Mouse (Mus musculus): ENCODE data around the gene Zbtb20. TPM values are rescaled to one million over a fixed set of nuclear protein-coding genes. Genes with fewer than 3 reads are reported as not detected.

Gene Zbtb20
- total RNA-seq, 2 experiments from 2014 or later = 78.8 to 85.4 TPM

- DNase-seq (ENCODE audit: low spot score in 2 of 2) = no peak
Observed at GRCm38 (mm10) chr16:43190390-43190789, 314.7 kb downstream of the Zbtb20 start.

GRCm38 (mm10) chr16:43191060-43191850 lies 315.6 kb downstream of the Zbtb20 start:
- no peak for DNase-seq (ENCODE audit: low spot score in 2 of 2)

DNA sequence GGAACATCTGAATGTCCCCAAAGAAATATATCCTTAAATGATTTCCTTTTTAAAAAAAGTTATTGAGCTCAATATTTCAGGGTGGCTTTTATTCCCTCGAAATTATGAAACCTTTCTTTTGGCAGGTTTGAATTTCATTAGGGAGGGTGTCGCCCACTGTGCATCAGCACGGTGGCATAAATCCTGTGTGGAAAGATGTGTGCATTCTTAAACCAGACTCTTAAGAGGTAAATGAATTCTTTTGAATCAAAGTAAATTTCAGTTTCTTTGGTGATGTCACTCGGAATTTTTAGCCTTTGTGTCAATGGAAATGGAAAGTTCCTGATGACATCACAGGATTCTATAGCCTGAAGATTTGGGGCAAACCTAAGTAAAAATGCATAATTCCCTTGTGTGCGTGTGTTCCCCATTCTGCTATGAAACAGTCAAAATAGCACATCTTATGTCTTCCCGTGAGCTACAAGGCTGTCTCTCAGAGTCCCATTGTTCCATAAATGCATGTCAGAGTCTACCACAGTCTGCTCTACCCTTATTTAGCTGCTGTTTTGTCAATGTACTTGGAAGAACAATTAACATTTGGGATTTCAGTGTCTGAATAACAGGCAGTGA lies 318.1 kb downstream of the Zbtb20 start:
- no peak for DNase-seq (ENCODE audit: low spot score in 2 of 2)

DNA sequence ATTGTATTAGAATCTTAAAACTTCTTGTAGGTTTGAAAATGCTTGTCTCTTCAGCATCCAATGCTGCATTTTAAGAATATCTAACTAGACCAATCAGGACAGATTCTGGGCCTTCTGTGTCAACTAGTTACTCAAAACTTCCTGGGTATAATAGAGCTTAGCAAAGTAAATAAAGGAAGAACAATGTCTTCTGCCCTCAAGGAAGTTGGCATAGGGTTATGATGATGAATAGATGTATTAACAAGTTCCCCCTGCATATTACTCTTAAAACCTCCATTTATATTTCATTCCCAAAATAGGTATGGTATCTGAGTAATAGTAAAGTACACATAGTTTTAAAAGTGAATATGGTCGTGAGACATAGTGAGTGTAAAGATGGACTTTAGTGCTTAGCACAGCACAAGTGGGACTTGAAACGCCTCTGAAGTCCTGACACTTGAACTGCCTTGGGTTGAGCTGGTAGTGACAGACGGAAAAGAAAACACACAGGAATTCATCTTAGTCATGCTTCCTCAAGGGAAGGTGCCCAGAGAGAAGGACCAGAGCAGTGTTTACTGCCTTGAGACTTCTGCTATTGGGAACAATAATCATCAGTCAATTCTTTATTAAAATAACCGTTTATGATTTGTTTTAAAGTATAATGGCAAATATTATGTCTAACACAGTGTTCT lies 341.8 kb downstream of the Zbtb20 start:
- no peak for DNase-seq (ENCODE audit: low spot score in 2 of 2)

- no peak for DNase-seq (ENCODE audit: low spot score in 2 of 2)
Observed at GRCm38 (mm10) chr16:43219367-43219766, 343.7 kb downstream of the Zbtb20 start.

GRCm38 (mm10) chr16:43221313-43221712 lies 345.6 kb downstream of the Zbtb20 start:
- DNase-seq (ENCODE audit: low spot score in 2 of 2) = no peak

- no peak for DNase-seq (ENCODE audit: low spot score in 2 of 2)
Observed at GRCm38 (mm10) chr16:43230253-43230652, 354.6 kb downstream of the Zbtb20 start.

DNA sequence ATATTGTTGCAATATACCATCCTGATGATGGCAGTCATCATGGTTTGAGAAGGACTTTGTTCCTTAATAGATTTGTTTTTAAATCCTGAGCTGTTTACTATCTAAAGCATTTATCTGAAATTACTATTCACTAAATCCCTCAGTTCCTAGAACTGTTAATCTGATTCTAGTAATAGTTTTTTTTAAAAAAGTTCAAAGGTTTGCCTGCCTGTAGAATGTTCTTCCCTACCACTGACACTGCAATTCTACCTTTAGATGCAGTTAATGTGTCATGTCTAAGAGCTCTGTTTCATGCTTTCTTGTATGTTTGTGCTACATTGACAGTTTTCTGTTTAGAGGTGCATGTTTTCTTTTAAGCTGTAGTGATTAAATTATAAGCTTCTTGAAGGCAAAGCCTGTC lies 358.6 kb downstream of the Zbtb20 start:
- no peak for DNase-seq (ENCODE audit: low spot score in 2 of 2)

DNA sequence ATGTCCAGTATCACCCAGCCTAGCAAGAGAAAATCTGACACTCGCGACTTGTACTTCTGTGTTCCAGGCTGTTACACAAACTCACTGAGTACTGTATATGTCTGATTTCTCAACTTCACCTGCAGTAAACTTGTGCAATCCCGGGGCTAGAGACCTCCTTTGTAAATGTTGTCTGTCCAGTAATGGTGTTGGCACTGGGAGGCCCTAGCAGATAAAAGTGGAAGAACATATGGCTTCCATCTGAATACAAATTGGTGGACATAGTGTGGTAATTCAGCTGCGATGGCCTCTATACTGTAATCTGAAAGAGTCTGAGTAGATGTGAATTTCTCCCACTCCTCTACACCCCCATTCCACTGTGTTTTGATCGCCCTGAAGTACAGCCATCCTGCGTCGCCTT lies 359.6 kb downstream of the Zbtb20 start:
- no peak for DNase-seq (ENCODE audit: low spot score in 2 of 2)

GRCm38 (mm10) chr16:43235721-43236159 lies 360.1 kb downstream of the Zbtb20 start:
- DNase-seq (ENCODE audit: low spot score in 2 of 2) = no peak

DNA sequence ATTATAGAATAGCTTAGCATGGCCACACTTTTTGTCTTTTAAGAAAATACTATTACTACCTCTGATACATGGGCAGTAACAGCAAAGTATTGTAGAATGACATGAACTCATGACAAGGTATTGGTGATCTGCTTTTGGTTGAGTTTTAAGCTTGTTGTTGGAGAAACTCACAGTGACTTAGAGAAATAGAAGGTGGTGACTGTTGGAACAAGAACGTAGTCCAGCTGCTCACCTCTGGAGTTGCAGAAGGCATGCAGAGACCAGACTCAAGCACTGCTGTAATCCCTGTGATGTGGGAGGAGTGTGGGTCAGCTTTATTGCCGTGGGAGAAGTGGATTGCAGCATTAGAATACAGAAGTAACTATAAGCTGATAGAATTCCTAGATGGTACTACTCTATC lies 361.9 kb downstream of the Zbtb20 start:
- DNase-seq (ENCODE audit: low spot score in 2 of 2) = no peak

DNA sequence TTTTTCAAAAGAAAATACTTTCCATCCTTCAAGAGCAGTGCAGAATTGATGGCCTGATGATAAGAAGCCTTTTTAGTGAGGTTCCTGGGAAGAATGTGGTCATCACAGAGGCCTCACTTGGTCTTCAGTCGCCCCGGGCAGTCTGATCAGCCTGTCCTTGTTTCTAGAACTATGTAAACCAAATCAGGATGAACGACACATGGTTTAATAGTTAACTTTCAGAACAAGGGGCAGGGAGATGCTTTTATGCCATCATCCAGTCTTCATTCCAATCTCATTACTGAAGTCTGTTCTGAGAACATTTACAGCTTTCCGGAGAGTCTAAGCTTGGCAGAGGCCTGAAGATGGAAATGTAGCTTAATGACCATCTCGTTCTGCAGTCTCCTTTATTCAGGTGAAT lies 371.3 kb downstream of the Zbtb20 start:
- no peak for DNase-seq (ENCODE audit: low spot score in 2 of 2)

GRCm38 (mm10) chr16:43253077-43253476 lies 377.4 kb downstream of the Zbtb20 start:
- no peak for DNase-seq (ENCODE audit: low spot score in 2 of 2)

DNA sequence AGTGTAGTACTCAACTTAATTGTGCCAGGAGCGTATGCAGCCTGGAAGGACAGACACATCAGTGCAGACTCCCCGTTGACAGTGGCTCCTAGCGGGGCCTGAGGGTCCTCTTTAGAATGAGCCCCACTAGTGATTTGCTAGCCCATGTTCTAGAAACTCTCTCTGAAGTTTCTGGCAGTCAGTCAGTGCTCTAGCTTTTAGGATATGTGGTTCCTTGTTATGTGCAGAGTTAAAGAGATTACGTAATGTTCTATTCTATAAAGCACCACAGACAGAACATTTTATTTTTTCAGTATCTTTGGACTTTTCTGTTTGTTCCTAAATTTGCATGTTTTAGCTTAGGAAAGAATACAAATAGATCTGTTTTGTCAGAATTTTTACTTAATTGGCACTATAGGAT lies 378.1 kb downstream of the Zbtb20 start:
- no peak for DNase-seq (ENCODE audit: low spot score in 2 of 2)

- no peak for DNase-seq (ENCODE audit: low spot score in 2 of 2)
Observed at GRCm38 (mm10) chr16:43256191-43256899, 380.7 kb downstream of the Zbtb20 start.

- no peak for DNase-seq (ENCODE audit: low spot score in 2 of 2)
Observed at GRCm38 (mm10) chr16:43256900-43257281, 381.2 kb downstream of the Zbtb20 start.

DNA sequence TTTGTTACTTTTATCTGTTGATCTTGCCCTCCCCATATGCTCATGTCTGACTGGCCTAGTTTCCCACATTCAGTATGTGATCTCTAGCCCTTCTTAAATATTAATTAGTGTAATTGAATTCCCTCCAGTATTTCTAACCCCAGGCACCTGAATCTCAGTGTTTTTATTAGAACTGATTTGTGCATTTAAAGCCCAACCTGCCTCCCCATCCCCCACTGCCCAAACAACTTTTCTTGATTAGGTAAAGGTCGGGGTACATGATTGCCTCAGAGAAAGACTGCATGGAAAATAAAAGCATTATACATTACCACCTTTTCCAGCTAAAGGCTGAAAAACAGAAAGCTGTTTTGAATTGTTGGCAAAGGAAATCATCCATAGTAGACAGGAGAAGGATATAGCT lies 383.8 kb downstream of the Zbtb20 start:
- no peak for DNase-seq (ENCODE audit: low spot score in 2 of 2)

GRCm38 (mm10) chr16:43260862-43261261 lies 385.2 kb downstream of the Zbtb20 start:
- DNase-seq (ENCODE audit: low spot score in 2 of 2) = no peak

- no peak for DNase-seq (ENCODE audit: low spot score in 2 of 2)
Observed at GRCm38 (mm10) chr16:43274057-43274595, 398.4 kb downstream of the Zbtb20 start.

DNA sequence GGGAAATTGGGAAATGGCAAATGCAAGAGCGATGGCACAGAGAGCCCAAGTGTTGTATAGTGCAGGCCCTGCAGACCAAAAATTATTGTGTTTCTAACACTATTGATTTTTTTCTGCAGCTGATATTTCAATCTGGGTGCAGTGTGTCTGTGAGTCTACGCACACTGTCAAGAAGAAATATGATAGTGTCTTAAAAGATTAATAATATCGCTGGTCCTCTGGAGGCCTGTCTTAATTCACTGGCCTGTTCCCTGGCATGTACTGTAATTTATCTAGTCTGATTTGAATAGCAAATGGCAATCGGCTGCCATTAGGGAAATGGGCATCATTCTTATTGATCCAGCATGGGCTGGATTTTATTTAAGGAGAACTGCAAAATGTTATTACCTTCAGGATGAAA lies 401.1 kb downstream of the Zbtb20 start:
- no peak for DNase-seq (ENCODE audit: low spot score in 2 of 2)

DNA sequence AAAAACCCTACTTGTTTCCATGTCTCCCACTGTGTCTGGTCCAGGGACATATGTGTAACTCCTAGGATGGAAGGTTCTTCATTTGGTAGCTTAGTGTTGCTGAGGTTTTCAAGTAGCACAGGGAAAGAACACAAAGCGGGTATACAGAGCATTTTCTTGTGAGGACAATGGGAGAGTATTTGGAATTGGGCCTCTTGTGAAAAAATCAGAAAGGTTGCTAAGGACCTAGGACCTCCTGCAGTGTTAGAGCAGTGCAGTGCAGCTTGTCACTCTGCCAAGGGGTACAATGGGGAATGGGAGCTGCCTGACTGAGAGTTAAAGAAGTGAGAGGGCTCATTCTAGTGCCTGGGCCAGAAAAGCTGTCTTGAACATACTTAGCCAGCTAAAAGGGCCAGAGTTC lies 410.6 kb downstream of the Zbtb20 start:
- DNase-seq (ENCODE audit: low spot score in 2 of 2) = no peak

Measured in adrenal gland, postnatal 4 days (tissue).